Mouse (Mus musculus): ENCODE data around the gene Cggbp1. TPM values are rescaled to one million over a fixed set of nuclear protein-coding genes. Genes with fewer than 3 reads are reported as not detected.
"Not testable (repeated sequence)": the region's sequence is repeated elsewhere in the genome, so short reads cannot be mapped to it uniquely, and the experiment has no call there.

Cggbp1 gene
- 10 to 100 TPM; 58.8 to 62.9 TPM for total RNA-seq (2021)
- long read RNA-seq, full-length matches to known transcripts = 36 of 52 reads
- long read RNA-seq, partial matches to known transcripts = 0 of 52 reads
- long read RNA-seq, other reads (novel, unspliced or antisense) = 16 of 52 reads

DNA sequence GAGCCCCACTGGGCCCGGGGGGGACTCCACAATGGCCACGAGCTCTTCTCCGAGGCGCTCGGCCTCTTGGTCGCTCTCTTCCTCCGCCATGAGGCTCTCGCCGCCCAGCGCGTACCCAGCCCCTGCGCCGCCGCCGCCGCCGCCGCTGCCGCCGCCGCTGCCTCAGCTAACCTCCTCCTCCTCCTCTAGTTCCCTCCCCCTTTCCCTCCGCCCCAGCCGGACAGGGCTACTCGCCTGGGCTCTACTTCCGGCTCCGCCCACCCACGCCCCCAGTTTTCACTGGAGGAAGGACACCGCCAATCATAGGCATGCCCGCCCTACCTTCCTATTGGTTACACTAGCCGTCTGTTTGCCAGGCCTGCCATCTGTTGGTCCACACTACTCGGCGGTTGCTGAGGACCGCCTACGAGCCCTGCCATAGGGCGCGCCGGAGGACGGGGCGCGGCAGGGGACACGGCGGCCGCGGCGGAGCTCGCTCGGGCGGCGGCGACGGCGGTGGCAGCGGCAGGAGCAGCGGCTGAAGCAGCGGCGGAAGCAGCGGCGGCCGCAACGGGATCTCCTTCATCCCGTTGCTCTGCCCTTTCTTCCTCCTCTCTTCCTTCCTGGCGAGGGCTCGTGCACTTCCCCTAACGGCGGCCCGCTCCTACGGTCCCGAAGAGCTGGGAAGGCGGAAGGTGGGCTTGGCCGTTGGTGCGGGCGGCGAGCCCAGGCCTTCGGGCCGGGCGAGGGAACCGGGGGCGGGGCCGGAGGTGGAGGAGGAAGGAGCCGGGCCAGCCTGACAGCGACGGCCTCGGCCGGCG is at the start of gene Cggbp1, which contains the start of gene Zfp654:
Cggbp1 (plus strand) TSS at position 434 of the 800 bp plus-strand sequence.
Zfp654 (minus strand) TSS at position 90 of the 800 bp plus-strand sequence.
- DNase-seq (ENCODE audit: low spot score in 2 of 2) = peak; percentile 99

DNA sequence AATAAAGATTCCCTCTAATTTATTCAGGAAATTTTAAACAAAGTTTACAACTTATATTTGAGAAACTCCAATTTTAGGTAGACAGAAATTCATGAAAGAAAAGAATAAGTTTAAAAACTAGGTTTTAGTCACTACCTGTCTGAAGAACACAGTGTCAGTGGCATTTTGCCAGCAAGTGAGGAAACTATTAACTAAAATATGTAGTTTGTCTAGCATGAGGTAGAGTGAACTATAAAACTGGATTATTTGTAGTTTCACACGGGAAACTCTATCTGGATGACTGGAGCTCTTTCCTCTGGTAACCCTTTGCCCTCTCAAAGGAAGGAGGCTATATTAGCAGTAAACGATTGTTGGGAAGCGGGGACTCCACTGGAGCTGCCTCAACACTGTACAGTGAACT is 48.8 kb upstream of the Cggbp1 start:
- no peak for DNase-seq (ENCODE audit: low spot score in 2 of 2)

- DNase-seq (ENCODE audit: low spot score in 2 of 2) = no peak
Observed at GRCm38 (mm10) chr16:64817094-64817765, 34.6 kb upstream of the Cggbp1 start.

GRCm38 (mm10) chr16:64823890-64824289 is 27.9 kb upstream of the Cggbp1 start:
- DNase-seq (ENCODE audit: low spot score in 2 of 2) = no peak

DNA sequence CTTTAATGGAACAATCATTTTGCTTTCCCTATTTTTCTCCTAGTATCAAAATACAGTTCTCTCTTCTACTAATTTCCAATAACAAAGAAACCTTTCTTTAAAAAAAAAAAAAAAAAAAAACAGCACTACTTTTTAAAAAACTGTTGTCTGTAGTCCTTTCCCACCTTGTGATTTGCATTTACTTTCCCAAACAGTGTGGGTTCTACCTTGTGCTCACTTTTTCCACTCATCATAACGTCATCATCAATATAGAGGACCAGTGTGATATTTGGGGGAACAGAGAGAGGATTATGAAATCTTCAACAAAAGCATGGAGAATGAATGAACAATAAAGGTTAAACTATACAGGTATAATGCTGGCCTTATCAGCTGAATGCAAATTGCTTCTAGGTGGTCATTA is 27.3 kb upstream of the Cggbp1 start:
- no peak for DNase-seq (ENCODE audit: low spot score in 2 of 2)

- DNase-seq (ENCODE audit: low spot score in 2 of 2) = no peak
Observed at GRCm38 (mm10) chr16:64830291-64830690, 21.5 kb upstream of the Cggbp1 start.

- DNase-seq (ENCODE audit: low spot score in 2 of 2) = no peak
Observed at GRCm38 (mm10) chr16:64835996-64836545, 15.7 kb upstream of the Cggbp1 start.

- DNase-seq (ENCODE audit: low spot score in 2 of 2) = no peak
Observed at GRCm38 (mm10) chr16:64836709-64837108, 15.1 kb upstream of the Cggbp1 start.

DNA sequence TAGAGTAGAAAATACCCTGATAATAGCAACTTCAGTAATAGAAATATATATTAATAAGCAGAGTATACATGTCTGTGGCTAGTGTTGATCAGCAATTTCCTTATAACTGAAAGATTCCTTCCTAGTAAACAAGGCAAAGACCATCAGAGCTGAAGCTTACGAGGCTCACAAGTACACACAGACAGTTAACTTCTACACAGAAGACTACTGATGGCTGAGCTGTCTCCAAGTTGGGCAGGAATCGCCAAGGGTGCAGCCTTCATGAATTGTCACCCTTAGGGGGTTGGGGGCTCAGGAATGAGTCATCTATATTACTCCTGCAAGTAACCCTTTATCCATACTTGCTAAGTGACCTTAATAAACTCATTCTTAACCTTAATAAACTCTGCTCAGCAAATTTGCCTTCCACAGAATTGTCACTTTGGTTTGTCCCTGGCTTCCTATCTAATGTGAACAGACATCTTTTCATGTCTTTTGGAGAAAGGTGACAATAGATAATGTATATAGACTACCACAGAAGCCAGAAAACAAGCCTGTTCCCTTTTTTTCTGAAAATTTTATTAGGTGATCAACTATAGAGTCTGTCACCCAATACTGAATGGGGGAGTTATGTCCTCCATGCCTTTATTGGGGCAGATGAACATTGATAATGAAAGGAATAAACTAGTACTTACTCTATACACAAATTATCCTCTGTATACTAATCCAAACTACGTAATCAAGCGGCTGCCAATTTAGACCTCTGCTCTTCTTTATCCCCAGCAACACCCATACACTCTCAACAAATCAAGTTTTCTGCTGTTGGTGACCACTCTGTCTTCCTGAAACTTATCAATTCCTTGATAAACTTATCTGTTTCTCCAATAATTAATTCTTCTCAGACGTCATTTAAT is 10.1 kb upstream of the Cggbp1 start:
- no peak for DNase-seq (ENCODE audit: low spot score in 2 of 2)

GRCm38 (mm10) chr16:64842374-64842729 is 9.4 kb upstream of the Cggbp1 start:
- no peak for DNase-seq (ENCODE audit: low spot score in 2 of 2)

GRCm38 (mm10) chr16:64845947-64846346 is 5.8 kb upstream of the Cggbp1 start:
- no peak for DNase-seq (ENCODE audit: low spot score in 2 of 2)

DNA sequence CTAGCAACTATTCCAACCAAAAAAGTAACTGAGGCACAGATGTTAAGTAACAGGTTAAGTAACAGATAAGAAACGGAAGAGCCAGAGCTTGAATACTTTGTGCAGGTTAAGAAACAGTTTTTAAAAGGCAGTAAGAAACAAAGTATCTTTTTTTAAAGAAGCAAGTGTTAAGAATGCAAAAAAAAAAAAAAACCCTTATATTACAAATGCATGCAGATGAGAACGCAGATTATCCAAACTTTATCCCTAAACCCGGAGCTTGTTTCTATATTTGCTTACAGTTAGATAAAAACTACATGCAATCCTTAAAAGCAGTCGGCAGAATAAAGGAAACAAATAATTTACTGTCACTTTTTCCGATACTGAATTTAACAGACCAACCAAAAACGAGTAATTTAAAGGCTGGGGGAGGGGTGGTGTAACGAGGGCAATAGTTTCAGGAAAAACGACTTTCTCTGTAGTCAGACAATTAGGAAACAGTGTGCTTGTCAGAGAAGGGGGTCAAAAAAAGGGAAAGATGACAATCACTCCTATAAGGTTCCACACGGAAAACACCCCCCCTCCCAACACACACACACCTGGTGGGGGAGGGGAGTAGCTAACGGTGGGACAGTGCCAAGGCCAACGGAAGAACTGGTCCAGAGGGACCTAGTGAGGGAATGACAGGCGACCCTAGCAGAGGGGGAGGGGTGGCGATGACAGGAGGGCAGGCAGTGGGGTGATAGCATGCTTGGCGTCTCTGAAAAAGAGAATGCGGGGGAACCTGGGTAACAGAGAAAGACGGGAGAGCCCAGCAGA is 1.3 kb upstream of the Cggbp1 start:
- peak; percentile 46 to 47 for DNase-seq (ENCODE audit: low spot score in 2 of 2)

- no peak for DNase-seq (ENCODE audit: low spot score in 2 of 2)
Observed at GRCm38 (mm10) chr16:64851085-64851562, 672 bp upstream of the Cggbp1 start.

DNA sequence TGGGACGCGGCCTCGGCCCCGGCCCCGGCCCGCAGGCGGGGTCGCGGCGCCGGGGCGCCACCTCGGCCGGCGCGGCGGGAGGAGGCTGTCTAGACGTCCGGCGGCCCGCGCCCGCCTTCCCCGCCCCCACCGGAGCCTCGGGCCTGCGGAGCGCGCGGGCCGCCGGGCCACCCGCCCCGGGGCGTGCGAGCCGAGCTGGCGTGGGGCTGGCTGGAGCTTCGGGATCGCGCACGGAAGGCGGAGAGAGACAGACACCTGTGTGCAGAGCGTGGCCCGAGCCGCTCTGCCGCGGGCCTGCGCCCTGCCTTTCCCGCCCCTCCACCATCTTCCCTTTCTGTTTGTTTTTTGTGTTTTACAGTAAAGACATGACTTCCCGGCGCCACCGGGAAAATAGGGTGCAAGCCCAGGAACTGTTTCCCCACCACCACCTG is 660 bp downstream of the Cggbp1 start:
- peak; percentile 28 to 61 for DNase-seq (ENCODE audit: low spot score in 2 of 2)

DNA sequence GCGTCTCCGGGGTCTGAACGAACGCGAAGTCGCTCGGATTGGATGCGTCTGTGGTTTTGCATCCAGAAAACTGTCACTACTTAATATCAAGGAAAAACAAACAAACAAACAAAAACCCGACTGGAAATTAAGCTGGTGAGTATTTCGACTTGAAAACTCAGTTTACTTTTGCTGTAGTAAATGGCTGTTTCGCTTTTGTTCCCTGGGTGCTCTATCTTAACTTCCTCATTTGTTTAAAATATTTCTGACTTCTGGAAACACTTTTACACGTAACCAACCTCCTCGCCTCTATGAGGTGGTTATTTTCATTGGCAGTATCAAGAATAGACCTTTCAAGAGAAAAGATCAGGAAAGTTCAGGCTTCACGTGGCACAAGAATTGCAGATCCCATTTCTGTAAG is 1.1 kb downstream of the Cggbp1 start:
- no peak for DNase-seq (ENCODE audit: low spot score in 2 of 2)

- no peak for DNase-seq (ENCODE audit: low spot score in 2 of 2)
Observed at GRCm38 (mm10) chr16:64856946-64857345, 5.2 kb downstream of the Cggbp1 start.

- DNase-seq (ENCODE audit: low spot score in 2 of 2) = not testable (repeated sequence)
Observed at GRCm38 (mm10) chr16:64865841-64866240, 14.0 kb downstream of the Cggbp1 start.

- DNase-seq (ENCODE audit: low spot score in 2 of 2) = no peak
Observed at GRCm38 (mm10) chr16:64868613-64869012, 16.8 kb downstream of the Cggbp1 start.

DNA sequence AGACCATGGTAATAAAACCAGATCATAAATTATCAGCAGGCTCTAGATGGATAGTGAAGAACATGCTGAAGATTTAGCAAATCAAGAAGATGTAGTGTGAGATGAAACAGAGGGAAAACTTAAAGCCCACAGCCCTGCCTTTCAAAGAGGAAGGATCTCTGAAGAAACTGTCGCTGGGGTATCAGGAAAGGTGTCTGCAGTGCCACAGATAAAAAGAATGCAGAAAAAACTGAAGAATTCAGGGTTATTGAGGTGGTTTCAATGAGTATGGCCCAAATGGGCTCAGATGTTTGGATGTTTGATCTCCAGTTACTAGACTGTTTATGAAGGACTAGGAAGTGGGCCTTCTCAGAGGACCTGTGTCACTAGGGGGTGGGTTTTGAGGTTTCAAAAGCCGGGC is 17.8 kb downstream of the Cggbp1 start:
- DNase-seq (ENCODE audit: low spot score in 2 of 2) = no peak

- no peak for DNase-seq (ENCODE audit: low spot score in 2 of 2)
Observed at GRCm38 (mm10) chr16:64872296-64872695, 20.5 kb downstream of the Cggbp1 start.

Measured in layer of hippocampus, postnatal 10 days (tissue).